Mouse (Mus musculus): ENCODE data around the gene Stfa3. TPM values are rescaled to one million over a fixed set of nuclear protein-coding genes. Genes with fewer than 3 reads are reported as not detected.

Stfa3 gene
- total RNA-seq, 2 experiments from 2014 or later: not detected

Other genes with a start within 250 kb of the Stfa3 start
- gene Gm5416, start 245.0 kb downstream of the Stfa3 start, total RNA-seq (2021): not detected
- not detected for gene 2010005H15Rik, start 233.9 kb downstream of the Stfa3 start, total RNA-seq (2021)
- not detected for gene Stfa1, start 178.4 kb downstream of the Stfa3 start, total RNA-seq (2021)
- gene BC117090, start 121.1 kb downstream of the Stfa3 start, total RNA-seq (2021): not detected
- not detected for gene BC100530, start 87.6 kb downstream of the Stfa3 start, total RNA-seq (2021)
- gene Stfa2, start 46.9 kb downstream of the Stfa3 start, total RNA-seq (2021): not detected
- gene Casr, start 106.7 kb upstream of the Stfa3 start, total RNA-seq (2021): not detected
- 1 to 10 TPM; 1.4 to 1.6 TPM for gene Cd86, start 210.7 kb upstream of the Stfa3 start, total RNA-seq (2021)
- gene Ildr1, start 238.6 kb upstream of the Stfa3 start, total RNA-seq (2021): not detected